Mouse (Mus musculus) liver, adult (tissue): ENCODE measurements around the gene Eps8l3.

ENCODE experiments used
- GATA4 ChIP-seq: IDR thresholded peaks from 2 replicates; pipeline ENCODE4 v1.6.1; 2014; ENCODE audit warnings: mild to moderate bottlenecking, low read length; ENCODE audit not compliant: insufficient replicate concordance

Gene Eps8l3

DNA sequence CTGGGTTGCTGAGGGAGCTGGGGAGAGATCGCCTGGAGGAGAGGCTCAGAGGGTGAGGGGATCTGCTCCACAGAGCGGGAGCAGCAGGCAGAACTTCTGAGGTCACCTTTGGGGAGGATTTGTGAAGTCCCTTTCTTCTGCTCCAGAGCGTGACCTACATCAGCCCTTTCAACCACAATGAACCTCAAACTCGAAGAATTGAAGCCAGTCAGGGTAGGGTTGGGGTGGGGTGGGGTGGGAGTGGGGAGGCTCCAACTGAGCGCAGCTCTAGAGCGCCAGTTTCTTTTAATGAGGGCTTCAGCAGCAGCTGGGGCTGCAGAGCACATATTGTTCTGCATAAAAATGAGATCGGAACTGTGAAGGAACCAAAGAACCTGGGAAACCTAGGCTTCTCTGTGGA, 7.9 kb upstream of the Eps8l3 start:
- TF ChIP-seq GATA4: no peak

DNA sequence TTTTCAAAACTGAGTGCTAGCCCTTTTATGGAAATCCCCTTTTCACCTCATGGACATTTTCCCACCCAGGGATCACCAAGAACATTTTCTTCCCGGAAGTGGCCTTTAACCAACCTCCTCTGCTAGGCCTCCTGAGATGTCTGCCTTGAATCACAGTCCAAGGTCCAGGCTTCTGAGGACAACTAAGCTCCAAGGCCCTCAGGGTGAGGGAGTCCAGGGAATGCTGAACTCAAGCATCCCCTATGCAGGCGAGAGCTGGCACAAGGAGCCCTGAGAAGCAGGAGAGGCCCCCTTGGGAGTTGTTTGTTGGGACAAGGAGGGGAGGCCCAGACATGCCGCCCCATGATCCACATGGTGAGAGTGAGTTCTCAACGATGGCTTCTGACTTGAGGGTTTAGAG, 7.1 kb upstream of the Eps8l3 start:
- no peak for TF ChIP-seq GATA4

DNA sequence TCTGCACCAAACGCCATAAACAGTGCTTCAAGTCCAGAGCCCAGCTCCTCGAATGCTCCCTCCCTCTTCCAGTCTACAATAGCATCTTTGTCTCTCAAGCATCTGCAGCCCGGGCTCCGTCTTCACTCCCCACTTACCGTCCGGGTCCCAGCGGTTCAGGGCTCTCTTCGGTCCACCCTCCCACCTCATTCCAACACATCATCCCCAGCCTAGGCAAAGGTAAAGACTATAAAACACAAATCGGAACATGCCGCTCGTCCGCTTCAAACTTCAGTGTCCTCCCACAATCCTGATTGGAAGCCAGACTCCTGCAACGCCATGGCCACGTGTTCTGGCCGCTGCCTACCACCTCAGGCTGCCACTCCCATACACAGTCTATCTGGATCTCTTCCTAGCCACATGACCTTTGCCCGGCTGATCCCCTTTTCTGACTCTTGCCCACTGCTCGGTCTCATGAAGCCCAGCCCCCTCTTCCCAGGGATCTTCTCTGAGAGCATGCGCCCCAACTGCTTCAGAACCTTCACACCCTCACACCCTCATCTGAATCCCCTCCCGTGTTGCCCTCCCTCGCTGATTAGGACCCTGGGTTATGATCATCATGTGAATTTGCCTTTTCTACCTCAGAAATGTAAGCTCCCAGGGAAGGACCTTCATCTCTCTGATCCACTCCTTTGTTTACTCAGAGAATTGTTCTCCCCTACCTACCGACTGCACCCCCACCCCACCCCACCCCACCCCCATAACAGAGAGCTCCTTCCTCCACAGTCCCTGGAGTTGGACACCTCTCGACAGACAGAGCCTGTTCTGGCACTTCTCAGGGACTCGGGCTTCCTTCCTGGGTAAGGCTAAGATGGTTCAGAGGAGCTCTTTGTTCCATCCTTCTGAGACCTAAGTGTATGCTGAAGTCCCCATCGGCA, 3.4 kb upstream of the Eps8l3 start:
- no peak for TF ChIP-seq GATA4

DNA sequence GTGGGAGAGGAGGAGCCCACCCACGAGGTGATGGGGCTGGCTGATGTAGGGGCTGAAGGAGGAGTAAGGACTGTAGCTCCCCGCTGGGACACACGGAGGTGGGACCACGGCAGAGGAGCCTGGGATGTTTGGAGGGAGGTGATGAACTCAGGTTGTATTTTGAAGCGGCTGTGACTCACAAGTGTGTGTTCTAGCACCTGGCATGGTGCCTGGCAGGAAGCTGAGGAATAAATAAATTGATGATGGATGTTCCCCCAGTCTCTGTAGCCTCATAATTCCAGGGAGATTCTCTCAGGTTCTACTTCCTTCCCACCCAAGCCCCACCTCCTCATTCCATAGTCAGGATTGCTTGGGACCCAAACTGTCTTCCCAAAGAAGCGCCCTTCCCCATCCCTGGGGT, 1.8 kb upstream of the Eps8l3 start:
- no peak for TF ChIP-seq GATA4

DNA sequence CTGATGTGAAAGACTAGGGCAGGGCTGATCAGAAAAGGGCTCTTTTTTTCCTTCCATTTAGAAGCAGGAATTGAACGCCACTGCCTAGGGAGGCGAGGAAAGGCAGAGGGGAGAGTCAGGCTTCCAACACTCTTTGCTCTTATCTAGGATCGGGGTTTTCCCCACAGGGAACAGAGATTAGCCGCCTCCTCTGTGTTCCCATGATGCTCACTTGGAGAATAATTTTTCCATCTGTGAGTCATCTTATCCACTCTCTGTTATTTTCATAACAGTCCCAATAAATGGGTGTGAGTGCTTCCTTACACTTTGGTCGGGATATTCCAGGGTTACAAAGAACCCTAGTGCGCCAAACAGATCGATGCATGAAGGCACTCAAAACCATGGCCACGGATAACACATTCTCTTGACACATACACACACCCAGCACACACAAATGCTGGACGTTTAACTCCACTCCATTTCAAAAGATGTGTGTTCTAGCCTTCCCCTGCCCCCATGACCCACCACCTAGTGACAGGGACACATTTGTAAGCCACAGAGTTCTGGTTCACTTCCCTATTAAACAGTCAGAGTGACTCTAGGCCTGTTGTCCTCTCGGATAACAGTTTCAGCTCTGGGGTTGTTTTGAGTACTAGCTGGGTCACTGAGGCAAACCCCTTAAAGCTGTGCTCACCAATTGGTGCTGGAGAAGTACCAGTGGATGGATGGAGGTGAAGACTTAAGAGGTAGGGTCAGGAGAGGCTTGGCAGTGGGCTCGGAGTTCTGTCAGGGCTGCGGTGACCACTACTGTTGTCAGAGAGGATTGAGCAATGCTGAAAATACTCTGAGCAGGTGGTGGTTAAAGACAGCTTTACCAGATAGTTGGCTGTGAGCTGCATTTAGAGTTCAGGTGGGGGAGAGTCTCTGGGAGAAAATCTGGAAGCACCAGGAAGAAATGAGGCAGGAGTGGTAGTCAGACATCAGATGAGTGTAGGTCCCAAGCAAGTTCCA, 1.0 kb downstream of the Eps8l3 start:
- no peak for TF ChIP-seq GATA4

DNA sequence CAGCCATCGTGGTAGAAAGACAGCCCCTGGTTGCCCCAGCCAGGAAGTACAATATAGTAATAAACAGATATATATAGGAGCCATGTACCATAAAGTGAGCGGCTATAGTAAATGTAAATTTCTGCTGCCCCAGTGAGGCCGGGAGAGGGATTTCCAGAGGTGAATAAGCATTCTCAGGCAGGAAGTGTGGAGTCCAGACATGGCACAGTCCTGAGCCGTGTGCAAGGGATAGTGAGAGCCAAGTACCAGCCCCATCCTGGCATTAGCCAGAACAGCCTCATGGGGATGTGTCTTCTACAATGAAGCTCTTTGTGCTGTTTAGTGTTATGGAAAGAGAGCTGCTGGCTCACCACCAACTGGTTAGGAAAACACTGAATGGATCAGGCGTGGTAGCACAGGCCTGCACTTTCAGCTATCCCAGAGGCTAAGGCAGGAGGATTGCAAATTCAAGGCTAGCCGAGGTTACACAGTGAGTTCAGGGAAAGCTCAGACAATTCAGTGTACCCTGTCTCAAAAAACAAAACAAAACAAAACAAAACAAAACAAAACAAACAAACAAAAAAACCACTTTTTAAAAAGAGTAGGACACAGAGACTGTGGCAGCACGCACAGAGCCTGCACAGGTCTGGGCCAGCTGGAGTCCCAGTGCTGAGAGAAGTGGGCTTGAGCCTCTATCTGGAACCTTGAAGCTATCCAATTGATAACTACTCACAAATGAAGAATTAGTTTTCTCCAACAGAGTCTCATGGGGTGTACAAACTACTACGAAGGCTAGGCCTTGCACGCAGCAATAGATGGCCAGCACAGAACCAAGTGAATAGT, 10.9 kb downstream of the Eps8l3 start:
- TF ChIP-seq GATA4: no peak

DNA sequence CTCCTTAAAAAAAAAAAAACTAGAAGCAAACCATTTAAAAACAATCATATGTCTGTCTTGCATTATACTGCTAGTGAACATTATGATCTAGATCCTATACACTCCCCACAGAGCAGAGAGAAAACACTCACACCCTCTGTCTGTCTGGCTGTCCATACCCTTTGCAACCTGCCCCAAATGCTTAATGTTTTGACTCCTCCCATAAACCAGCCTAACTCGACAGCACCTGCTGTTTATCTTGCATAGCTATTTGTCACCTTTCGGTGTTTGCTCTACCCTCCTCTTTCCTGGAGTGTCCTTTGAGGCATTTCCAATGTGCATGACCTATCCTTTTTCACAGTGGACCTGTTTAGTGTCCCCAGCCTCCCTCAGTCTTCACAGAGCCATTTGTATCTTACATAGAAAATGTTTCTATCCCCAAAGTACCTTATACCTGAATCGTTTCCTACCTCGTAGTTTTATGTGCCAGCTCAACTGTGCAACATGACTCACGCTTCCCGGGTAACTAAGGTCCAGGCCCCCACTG, 18.2 kb downstream of the Eps8l3 start:
- TF ChIP-seq GATA4: no peak

DNA sequence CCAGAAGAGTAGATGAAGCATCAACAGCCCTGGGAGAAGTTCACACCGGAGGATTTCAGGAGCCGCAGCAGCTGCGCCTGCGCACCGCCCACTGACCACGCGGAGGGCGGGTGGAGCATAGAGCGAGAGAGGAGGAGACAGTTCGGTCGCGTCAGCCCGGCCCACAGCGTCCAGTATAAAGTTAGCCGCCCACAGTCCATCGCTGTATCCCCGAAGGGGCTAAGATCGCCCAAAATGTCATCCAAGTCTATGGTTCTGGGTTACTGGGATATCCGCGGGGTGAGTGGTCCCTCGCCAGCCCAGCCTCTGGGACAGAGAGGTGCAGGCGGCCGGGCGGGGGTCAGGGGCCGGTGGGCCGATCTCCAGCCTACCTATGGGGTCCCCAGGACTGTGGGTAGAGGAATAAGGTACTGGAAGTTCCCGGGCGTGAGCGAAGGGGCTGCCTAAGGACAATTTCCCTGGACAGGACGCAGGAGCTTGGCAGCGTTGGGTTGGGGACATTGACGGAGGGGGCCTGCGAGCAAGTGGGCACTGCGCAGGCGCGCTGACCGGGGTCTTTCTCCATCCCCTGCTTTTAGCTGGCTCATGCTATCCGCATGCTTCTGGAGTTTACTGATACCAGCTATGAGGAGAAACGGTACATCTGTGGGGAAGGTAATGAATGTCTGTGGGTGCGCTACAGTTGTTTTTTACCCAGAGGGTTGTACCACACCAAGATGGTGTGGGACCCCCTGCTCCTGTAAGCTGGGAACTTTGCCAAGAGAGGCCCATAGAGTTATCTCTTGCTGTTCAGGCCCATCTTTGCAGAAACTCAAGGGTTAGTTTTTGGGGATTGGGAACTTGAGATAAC, 18.9 kb downstream of the Eps8l3 start, which contains the start of gene Gstm5:
Gstm5 (plus strand) TSS at position 102 of the 850 bp plus-strand sequence.
- TF ChIP-seq GATA4: no peak

DNA sequence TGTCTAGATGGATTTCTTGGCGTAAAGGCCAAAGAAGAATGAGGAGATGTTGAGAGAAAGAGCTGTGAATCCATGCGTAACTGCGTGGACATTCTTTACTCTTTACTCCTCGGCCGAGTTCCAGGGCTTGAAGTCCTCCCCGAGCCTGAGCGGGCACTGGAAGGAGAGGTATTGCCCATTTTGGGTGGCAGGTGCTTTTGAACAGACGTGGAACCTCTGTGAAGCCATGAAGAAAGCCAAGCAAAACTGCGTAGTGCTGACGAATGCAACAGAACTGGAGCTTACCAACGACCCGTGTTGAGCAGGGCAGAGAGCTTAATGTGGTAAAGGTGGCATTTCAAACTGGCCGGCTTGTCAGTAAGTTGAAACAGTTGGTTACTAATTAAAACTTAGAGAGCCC, 21.7 kb downstream of the Eps8l3 start:
- no peak for TF ChIP-seq GATA4

DNA sequence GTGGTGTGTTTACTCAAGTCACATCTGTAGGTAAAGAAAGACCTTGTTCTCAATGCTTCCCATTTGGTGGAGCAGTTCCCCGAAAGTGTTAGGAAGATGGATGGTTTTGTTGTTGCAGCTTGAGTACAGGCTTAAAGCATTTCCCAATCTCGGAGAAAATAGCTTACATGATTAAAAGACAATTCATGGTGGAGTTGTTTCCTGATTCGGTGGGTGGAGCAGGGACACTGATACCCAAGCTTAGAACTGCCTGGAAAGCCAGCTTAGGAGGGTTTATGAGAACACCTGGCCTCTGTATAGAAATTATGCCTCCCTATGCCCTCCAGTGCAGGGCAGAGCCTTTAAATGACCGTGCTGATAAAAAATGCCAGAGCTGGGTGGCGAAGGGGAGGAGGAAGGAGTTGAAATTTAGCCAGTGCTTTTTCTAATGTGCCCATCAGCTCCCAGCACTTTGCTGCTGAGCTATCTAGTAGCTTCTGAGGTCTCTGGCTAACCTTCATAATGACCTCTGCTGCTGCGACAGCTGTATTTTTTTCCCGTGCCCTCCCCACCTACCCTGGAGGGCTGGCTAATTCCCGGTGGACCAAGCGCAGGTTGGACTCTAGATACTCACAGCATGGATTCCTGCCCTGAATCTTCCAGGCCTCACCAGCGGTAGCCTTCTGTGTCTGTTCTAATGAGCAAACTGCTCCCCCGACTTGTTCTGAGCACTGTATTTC, 24.1 kb downstream of the Eps8l3 start:
- TF ChIP-seq GATA4: no peak

DNA sequence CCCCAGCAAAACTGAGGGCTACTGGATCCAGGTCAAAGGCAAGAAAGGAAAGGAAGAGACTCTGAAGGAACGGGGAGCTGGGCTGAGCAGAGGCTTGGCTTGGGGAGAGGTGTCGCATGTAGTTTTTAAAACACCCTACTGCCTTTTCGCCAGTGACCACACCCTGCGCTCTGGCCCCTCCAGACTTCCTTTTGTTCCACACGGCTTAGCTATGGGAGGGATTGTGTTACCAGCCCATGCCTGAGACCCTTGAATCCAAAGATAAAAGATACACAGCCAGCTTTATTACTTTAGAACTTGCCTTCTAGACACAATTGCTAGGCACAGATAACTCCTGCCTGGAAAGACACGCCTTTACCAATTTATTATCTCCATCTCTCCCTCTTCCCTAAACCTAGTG, 28.9 kb downstream of the Eps8l3 start:
- no peak for TF ChIP-seq GATA4

DNA sequence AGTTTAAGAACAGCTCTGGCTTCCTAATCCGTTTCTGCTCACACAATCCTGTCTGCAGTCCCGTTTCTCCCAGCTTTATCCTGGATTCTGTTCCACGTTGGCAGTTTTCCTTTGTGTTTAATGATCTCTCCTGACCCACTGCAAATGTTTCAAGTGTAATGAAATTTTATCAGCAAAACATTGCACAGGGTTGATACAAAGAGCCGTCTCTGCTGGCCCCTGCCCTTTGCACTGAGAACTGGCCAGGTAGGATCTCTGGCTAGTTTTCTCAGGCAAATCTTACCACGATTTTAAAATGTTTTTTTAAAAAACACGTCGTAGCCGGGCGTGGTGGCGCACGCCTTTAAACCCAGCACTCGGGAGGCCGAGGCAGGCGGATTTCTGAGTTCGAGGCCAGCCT, 39.6 kb downstream of the Eps8l3 start:
- no peak for TF ChIP-seq GATA4

DNA sequence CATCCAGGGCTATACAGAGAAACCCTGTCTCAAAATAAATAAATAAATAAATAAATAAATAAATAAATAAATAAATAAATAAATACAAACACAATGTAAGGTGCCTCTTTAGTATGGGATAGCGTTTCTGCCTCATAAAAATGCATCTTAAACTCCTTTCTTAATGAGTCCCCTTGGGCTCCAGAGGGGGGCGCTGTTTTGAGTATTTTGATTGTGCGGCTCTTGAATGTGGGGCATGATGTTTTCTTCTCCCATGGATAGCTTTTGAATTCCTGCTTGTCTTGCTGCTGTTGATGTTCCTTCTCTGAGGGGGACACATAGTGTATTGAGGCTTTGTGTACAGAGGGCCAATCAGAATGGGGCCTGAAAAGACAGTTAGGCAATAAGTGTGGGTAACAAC, 40.1 kb downstream of the Eps8l3 start:
- TF ChIP-seq GATA4: no peak
